Mouse (Mus musculus): ENCODE results near the gene Ect2l. TPM values are rescaled to one million over a fixed set of nuclear protein-coding genes. Genes with fewer than 3 reads are reported as not detected.
A peak's percentile ranks its signal among the peaks of the same experiment; 100 is the strongest.

Gene Ect2l
- 0.44 and 1.3 TPM in 2 replicates for polyA plus RNA-seq (2014; fragmentation: Nextera tagmentation; extraction: Ambion mirVana)

DNA sequence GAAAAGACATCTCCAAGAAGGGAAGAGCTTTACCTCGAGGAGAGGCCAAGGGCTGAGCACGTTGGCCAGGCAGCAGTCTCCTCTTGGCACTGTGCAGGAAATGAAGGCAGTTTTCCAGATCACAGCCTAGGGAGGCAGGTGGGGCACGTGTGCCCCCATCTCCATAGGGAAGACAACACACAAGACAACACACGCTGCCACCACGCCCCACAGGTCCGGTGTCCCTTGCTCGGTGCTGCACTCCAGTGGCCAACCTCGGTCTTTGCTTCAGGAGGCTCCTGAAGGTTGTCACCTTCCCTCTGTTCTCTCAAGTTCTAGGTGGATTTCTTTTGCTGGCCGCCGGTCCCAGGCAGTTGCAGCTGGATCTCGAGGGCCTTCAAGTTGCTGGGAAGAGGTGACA is at the start of gene Ect2l:
Gene Ect2l, minus strand, starts transcription at position 165 of the 400 bp plus-strand sequence.
- peak; percentile 9; the same call in 1 of the 2 replicates for ATAC-seq (ENCODE audit: insufficient number of reproducible peaks, low FRiP score, low TSS enrichment, low read depth)
- Histone ChIP-seq H3K36me3 (ENCODE audit: control insufficient read depth, insufficient read depth, low read length) (no peaks in the 10 kb centered on the region), H3K4me2 (ENCODE audit: low read depth, severe bottlenecking) (no peak within 1 kb of the TSS)

GRCm38 (mm10) chr10:18251345-18251744 is 40.7 kb upstream of the Ect2l start:
- no peak for DNase-seq (ENCODE audit: low spot score)
- WGBS: 71% methylated on average over 4 of the region's 4 CpGs

More for the DNA sequence above, at the start of gene Ect2l:
- Histone ChIP-seq H3K27ac (replicated peaks; ENCODE audit: low read depth, low read length) (no peak within 1 kb of the TSS), H3K4me1 (ENCODE audit: control insufficient read depth, insufficient read depth, low read length) (no peaks in the 10 kb centered on the region), H3K9me3 (ENCODE audit: control insufficient read depth, low read length) (no peaks in the 10 kb centered on the region), H3K9ac (ENCODE audit: low read length) (no peak within 1 kb of the TSS), H3K27me3 (ENCODE audit: control insufficient read depth, insufficient read depth, low read length) (no peaks in the 10 kb centered on the region), H3K4me3 (ENCODE audit: low read depth, low read length) (no peak within 1 kb of the TSS)
- DNase-seq (ENCODE audit: low spot score): peak; percentile 75
- 12% methylated on average over 11 of the region's 11 CpGs for WGBS

GRCm38 (mm10) chr10:18243614-18244013 is 32.9 kb upstream of the Ect2l start:
- no peak overlapping the region for H3K9ac ChIP-seq (ENCODE audit: low read length)
- H3K9me3 ChIP-seq (ENCODE audit: control insufficient read depth, low read length): no peaks in the 10 kb centered on the region
- no peak overlapping the region for H3K4me2 ChIP-seq (ENCODE audit: low read depth, severe bottlenecking)
- no peaks in the 10 kb centered on the region for H3K27me3 ChIP-seq (ENCODE audit: control insufficient read depth, insufficient read depth, low read length)
- no peaks in the 10 kb centered on the region for H3K4me1 ChIP-seq (ENCODE audit: control insufficient read depth, insufficient read depth, low read length)
- 67% methylated on average over 2 of the region's 2 CpGs for WGBS
- no peak overlapping the region for H3K27ac ChIP-seq (replicated peaks; ENCODE audit: low read depth, low read length)
- H3K4me3 ChIP-seq (ENCODE audit: low read depth, low read length): no peak overlapping the region
- DNase-seq (ENCODE audit: low spot score) (no peak), ATAC-seq (ENCODE audit: insufficient number of reproducible peaks, low FRiP score, low TSS enrichment, low read depth) (no peak)
- H3K36me3 ChIP-seq (ENCODE audit: control insufficient read depth, insufficient read depth, low read length): no peaks in the 10 kb centered on the region

More at GRCm38 (mm10) chr10:18251345-18251744, 40.7 kb upstream of the Ect2l start:
- H3K9ac ChIP-seq (ENCODE audit: low read length): no peak overlapping the region
- H3K36me3 ChIP-seq (ENCODE audit: control insufficient read depth, insufficient read depth, low read length): no peaks in the 10 kb centered on the region
- H3K9me3 ChIP-seq (ENCODE audit: control insufficient read depth, low read length): no peaks in the 10 kb centered on the region
- no peak for ATAC-seq (ENCODE audit: insufficient number of reproducible peaks, low FRiP score, low TSS enrichment, low read depth)
- no peak overlapping the region for H3K27ac ChIP-seq (replicated peaks; ENCODE audit: low read depth, low read length)
- no peak overlapping the region for H3K4me2 ChIP-seq (ENCODE audit: low read depth, severe bottlenecking)
- no peaks in the 10 kb centered on the region for H3K27me3 ChIP-seq (ENCODE audit: control insufficient read depth, insufficient read depth, low read length)
- H3K4me1 ChIP-seq (ENCODE audit: control insufficient read depth, insufficient read depth, low read length): no peaks in the 10 kb centered on the region
- H3K4me3 ChIP-seq (ENCODE audit: low read depth, low read length): no peak overlapping the region

DNA sequence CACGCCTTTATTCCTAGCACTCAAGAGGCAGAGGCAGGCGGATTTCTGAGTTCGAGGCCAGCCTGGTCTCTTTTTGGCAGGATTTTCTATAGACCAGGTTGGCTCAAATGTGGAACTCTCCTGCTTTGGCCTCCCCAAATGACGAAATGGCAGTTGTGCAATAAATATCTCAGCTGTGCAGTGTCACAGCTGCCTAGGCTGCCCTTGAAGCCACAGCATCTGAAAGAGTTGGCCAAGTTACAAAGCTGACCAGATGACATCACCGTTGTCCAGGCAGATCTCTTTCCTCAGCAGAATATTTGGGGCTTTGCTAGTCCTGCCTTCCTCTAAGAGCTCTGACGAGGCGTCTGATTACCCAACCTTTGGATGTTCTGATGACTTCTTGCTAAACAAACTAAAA is 26.5 kb upstream of the Ect2l start:
- Histone ChIP-seq H3K4me1 (ENCODE audit: control insufficient read depth, insufficient read depth, low read length) (no peaks in the 10 kb centered on the region), H3K4me2 (ENCODE audit: low read depth, severe bottlenecking) (no peak overlapping the region), H3K9ac (ENCODE audit: low read length) (no peak overlapping the region), H3K36me3 (ENCODE audit: control insufficient read depth, insufficient read depth, low read length) (no peaks in the 10 kb centered on the region), H3K9me3 (ENCODE audit: control insufficient read depth, low read length) (no peaks in the 10 kb centered on the region), H3K4me3 (ENCODE audit: low read depth, low read length) (no peak overlapping the region), H3K27me3 (ENCODE audit: control insufficient read depth, insufficient read depth, low read length) (no peaks in the 10 kb centered on the region), H3K27ac (replicated peaks; ENCODE audit: low read depth, low read length) (no peak overlapping the region)
- DNase-seq (ENCODE audit: low spot score): no peak
- WGBS: 90% methylated on average over 7 of the region's 7 CpGs
- ATAC-seq (ENCODE audit: insufficient number of reproducible peaks, low FRiP score, low TSS enrichment, low read depth): no peak

DNA sequence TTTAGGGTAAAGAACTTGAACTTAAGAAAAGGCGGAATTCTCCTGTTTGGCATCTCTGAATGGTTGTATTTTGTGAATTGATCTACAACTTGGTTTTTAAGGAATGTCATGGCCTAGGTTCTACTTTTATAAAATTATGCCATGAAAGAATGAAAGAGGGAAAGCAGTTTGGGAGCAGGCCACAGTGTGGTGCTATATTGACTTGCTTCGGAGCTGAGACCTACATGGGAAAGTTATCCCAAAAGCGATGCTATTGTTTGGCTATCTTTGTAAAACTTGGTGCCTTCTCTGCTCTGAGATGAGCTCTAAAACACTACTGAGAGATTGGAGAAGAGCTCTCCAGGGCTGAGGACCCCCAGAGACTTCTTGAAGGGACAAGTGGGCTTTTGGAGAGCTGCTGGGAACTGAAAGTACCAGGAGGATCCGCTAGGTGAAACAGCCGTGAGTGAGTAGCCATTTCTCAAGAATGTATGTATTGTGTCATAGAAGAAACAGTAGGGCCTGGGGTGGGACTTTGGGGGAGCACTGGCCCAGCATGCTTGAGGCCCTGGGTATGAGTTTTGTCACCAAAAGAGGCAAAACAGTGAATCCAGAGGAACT is 25.7 kb upstream of the Ect2l start:
- no peaks in the 10 kb centered on the region for H3K27me3 ChIP-seq (ENCODE audit: control insufficient read depth, insufficient read depth, low read length)
- H3K9me3 ChIP-seq (ENCODE audit: control insufficient read depth, low read length): no peaks in the 10 kb centered on the region
- no peaks in the 10 kb centered on the region for H3K4me1 ChIP-seq (ENCODE audit: control insufficient read depth, insufficient read depth, low read length)
- H3K27ac ChIP-seq (replicated peaks; ENCODE audit: low read depth, low read length): no peak overlapping the region
- H3K9ac ChIP-seq (ENCODE audit: low read length): no peak overlapping the region
- 92% methylated on average over 5 of the region's 5 CpGs for WGBS
- DNase-seq (ENCODE audit: low spot score) (no peak), ATAC-seq (ENCODE audit: insufficient number of reproducible peaks, low FRiP score, low TSS enrichment, low read depth) (no peak)
- no peaks in the 10 kb centered on the region for H3K36me3 ChIP-seq (ENCODE audit: control insufficient read depth, insufficient read depth, low read length)
- no peak overlapping the region for H3K4me2 ChIP-seq (ENCODE audit: low read depth, severe bottlenecking)
- H3K4me3 ChIP-seq (ENCODE audit: low read depth, low read length): no peak overlapping the region

DNA sequence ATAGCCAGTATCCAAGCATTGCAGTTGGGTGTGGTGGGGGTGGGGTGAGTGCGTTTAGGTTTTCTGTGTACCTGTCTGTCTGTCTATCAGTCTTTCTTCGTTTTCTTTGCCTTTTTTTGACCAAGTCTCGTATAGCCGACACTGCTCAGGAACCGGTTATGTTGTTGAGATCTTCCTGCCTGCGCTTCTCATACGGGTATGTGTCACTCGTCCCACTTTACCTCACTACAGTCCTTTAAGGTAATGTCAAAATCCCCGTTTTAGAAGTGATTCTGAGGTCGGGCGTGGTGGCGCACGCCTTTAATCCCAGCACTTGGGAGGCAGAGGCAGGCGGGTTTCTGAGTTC is 24.7 kb upstream of the Ect2l start:
- H3K9me3 ChIP-seq (ENCODE audit: control insufficient read depth, low read length): no peaks in the 10 kb centered on the region
- peak overlapping the region; percentile 64 for H3K4me2 ChIP-seq (ENCODE audit: low read depth, severe bottlenecking)
- WGBS: 13% methylated on average over 14 of the region's 14 CpGs
- no peaks in the 10 kb centered on the region for H3K4me1 ChIP-seq (ENCODE audit: control insufficient read depth, insufficient read depth, low read length)
- peak overlapping the region; percentile 68 for H3K9ac ChIP-seq (ENCODE audit: low read length)
- H3K27ac ChIP-seq (replicated peaks; ENCODE audit: low read depth, low read length): no peak overlapping the region
- no peaks in the 10 kb centered on the region for H3K36me3 ChIP-seq (ENCODE audit: control insufficient read depth, insufficient read depth, low read length)
- DNase-seq (ENCODE audit: low spot score) (no peak), ATAC-seq (ENCODE audit: insufficient number of reproducible peaks, low FRiP score, low TSS enrichment, low read depth) (peak; percentile 61)
- H3K27me3 ChIP-seq (ENCODE audit: control insufficient read depth, insufficient read depth, low read length): no peaks in the 10 kb centered on the region
- peak overlapping the region; percentile 70 for H3K4me3 ChIP-seq (ENCODE audit: low read depth, low read length)

GRCm38 (mm10) chr10:18234560-18235401 is 24.1 kb upstream of the Ect2l start, which contains the start of gene Ccdc28a:
Gene Ccdc28a, minus strand, starts transcription at chr10:18234998.
- 1% methylated on average over 41 of the region's 41 CpGs for WGBS
- ATAC-seq (ENCODE audit: insufficient number of reproducible peaks, low FRiP score, low TSS enrichment, low read depth): peak; percentile 99
- peak within 1 kb of the TSS; percentile 68 for H3K9ac ChIP-seq (ENCODE audit: low read length)
- peak within 1 kb of the TSS; percentile 64 for H3K4me2 ChIP-seq (ENCODE audit: low read depth, severe bottlenecking)
- no peaks in the 10 kb centered on the region for H3K27me3 ChIP-seq (ENCODE audit: control insufficient read depth, insufficient read depth, low read length)
- H3K4me1 ChIP-seq (ENCODE audit: control insufficient read depth, insufficient read depth, low read length): no peaks in the 10 kb centered on the region
- no peaks in the 10 kb centered on the region for H3K36me3 ChIP-seq (ENCODE audit: control insufficient read depth, insufficient read depth, low read length)
- peak within 1 kb of the TSS; percentile 70 for H3K4me3 ChIP-seq (ENCODE audit: low read depth, low read length)
- no peak within 1 kb of the TSS for H3K27ac ChIP-seq (replicated peaks; ENCODE audit: low read depth, low read length)
- DNase-seq (ENCODE audit: low spot score): peak; percentile 94
- H3K9me3 ChIP-seq (ENCODE audit: control insufficient read depth, low read length): no peaks in the 10 kb centered on the region

DNA sequence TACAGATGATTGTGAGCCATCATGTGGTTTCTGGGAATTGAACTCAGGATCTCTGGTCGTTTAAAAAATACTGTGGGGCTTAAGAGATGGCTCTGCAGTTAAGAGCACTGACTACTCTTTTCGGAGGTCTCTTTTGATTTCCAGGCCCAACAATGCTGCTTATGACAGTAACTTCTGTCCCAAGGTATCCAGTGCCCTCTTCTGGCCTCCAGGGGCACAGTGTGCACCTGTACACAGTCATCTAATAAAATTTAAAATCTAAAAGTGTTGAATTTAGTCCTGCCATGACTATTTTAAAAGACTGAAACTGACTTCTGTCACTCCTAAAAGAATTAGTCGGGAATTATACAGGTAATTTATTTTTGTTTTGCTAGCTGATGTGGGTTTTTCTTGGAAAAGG is 23.2 kb upstream of the Ect2l start:
- H3K4me3 ChIP-seq (ENCODE audit: low read depth, low read length): no peak overlapping the region
- H3K9me3 ChIP-seq (ENCODE audit: control insufficient read depth, low read length): no peaks in the 10 kb centered on the region
- no peaks in the 10 kb centered on the region for H3K4me1 ChIP-seq (ENCODE audit: control insufficient read depth, insufficient read depth, low read length)
- no peak overlapping the region for H3K27ac ChIP-seq (replicated peaks; ENCODE audit: low read depth, low read length)
- no peaks in the 10 kb centered on the region for H3K36me3 ChIP-seq (ENCODE audit: control insufficient read depth, insufficient read depth, low read length)
- ATAC-seq (ENCODE audit: insufficient number of reproducible peaks, low FRiP score, low TSS enrichment, low read depth): no peak
- no peak overlapping the region for H3K4me2 ChIP-seq (ENCODE audit: low read depth, severe bottlenecking)
- no peak for DNase-seq (ENCODE audit: low spot score)
- no peaks in the 10 kb centered on the region for H3K27me3 ChIP-seq (ENCODE audit: control insufficient read depth, insufficient read depth, low read length)
- H3K9ac ChIP-seq (ENCODE audit: low read length): no peak overlapping the region
- WGBS: 58% methylated on average over 3 of the region's 3 CpGs
